In genomic region chr8:125090889-125091740, GRCm38 (mm10) we compare ENCODE assay signal across 8 mouse cellular contexts. TPM values are rescaled to one million over a fixed set of nuclear protein-coding genes. Genes with fewer than 3 reads are reported as not detected.
DNase-seq lines count a peak whose midpoint lies in the region; ATAC-seq lines count a peak whose summit lies in the region.

No protein-coding gene starts in this region.

- H3K4me1 ChIP-seq in forebrain, embryonic 14.5 days (ENCODE audit: control insufficient read depth, insufficient read depth, low read length): no peaks in the 10 kb centered on the region
- peaks cover 19% of the 10 kb centered on the region for H3K4me1 ChIP-seq in forebrain, embryonic 10.5 days
- peaks cover 8 to 10% of the 10 kb centered on the region in 2 experiments; a peak in 3 of 4 replicates for H3K4me1 ChIP-seq in heart, embryonic 14.5 days (ENCODE audit: control insufficient read depth in 2 of 2, insufficient read depth in 2 of 2, low read length in 2 of 2)

- peak; percentile 70; the same call in 1 of the 2 replicates for ATAC-seq in forebrain, embryonic 14.5 days
- ATAC-seq in heart, embryonic 14.5 days (ENCODE audit: insufficient number of reproducible peaks, insufficient read depth, low FRiP score, low read depth): peak; percentile 54; the same call in 1 of the 2 replicates

- H3K27ac ChIP-seq in forebrain, embryonic 14.5 days (ENCODE audit: low read depth, low read length): no peak overlapping the region
- H3K27ac ChIP-seq in forebrain, embryonic 10.5 days: no peak overlapping the region
- peak overlapping the region in 1 of 2 experiments; percentile 37; a peak in 1 of 4 replicates for H3K27ac ChIP-seq in heart, embryonic 14.5 days (replicated peaks in 1 of 2; ENCODE audit: control insufficient read depth in 1 of 2, insufficient read depth in 1 of 2, low read depth in 2 of 2, low read length in 2 of 2)

- no peak overlapping the region for H3K4me2 ChIP-seq in forebrain, embryonic 14.5 days (ENCODE audit: low read length)
- H3K4me2 ChIP-seq in heart, embryonic 14.5 days (ENCODE audit: low read length): peak overlapping the region; percentile 10

- no peaks in the 10 kb centered on the region for H3K27me3 ChIP-seq in forebrain, embryonic 14.5 days (replicated peaks; ENCODE audit: control insufficient read depth, insufficient read depth, low read length)
- no peaks in the 10 kb centered on the region for H3K27me3 ChIP-seq in forebrain, embryonic 10.5 days (ENCODE audit: poor library complexity, severe bottlenecking)
- no peaks in the 10 kb centered on the region for H3K27me3 ChIP-seq in heart, embryonic 14.5 days (ENCODE audit: control insufficient read depth, insufficient read depth, low read length)

- DNase-seq in forebrain, embryonic 14.5 days (ENCODE audit: low spot score): no peak
- no peak for DNase-seq in forebrain, embryonic 10.5 days (ENCODE audit: extremely low spot score, low spot score)
- DNase-seq in brain, embryonic 18.5 days (ENCODE audit: low read depth, low spot score): peak; percentile 45
- DNase-seq in kidney, postnatal 4 days: peak; percentile 67 to 78
- peak; percentile 38 for DNase-seq in ovary, postnatal 14 days (ENCODE audit: low spot score)
- no peak for DNase-seq in embryo, embryonic 10 days (ENCODE audit: low spot score)
- DNase-seq in liver: no peak

- no peak overlapping the region for H3K9ac ChIP-seq in forebrain, embryonic 14.5 days (ENCODE audit: low read length)
- no peak overlapping the region for H3K9ac ChIP-seq in heart, embryonic 14.5 days (ENCODE audit: low read length)

- no peak overlapping the region for H3K4me3 ChIP-seq in forebrain, embryonic 14.5 days (ENCODE audit: low read depth, low read length)
- no peak overlapping the region for H3K4me3 ChIP-seq in forebrain, embryonic 10.5 days
- no peak overlapping the region for H3K4me3 ChIP-seq in heart, embryonic 14.5 days (ENCODE audit: control insufficient read depth in 1 of 2, insufficient read depth in 1 of 2, low read depth in 1 of 2, low read length in 2 of 2)

- H3K36me3 ChIP-seq in forebrain, embryonic 14.5 days (ENCODE audit: control insufficient read depth, insufficient read depth, low read length): no peaks in the 10 kb centered on the region
- H3K36me3 ChIP-seq in forebrain, embryonic 10.5 days (replicated peaks): no peaks in the 10 kb centered on the region
- no peaks in the 10 kb centered on the region for H3K36me3 ChIP-seq in heart, embryonic 14.5 days (ENCODE audit: control insufficient read depth, insufficient read depth, low read length)

- no peaks in the 10 kb centered on the region for H3K9me3 ChIP-seq in forebrain, embryonic 14.5 days (replicated peaks; ENCODE audit: control insufficient read depth, low read length)
- no peaks in the 10 kb centered on the region for H3K9me3 ChIP-seq in forebrain, embryonic 10.5 days
- no peaks in the 10 kb centered on the region for H3K9me3 ChIP-seq in heart, embryonic 14.5 days (ENCODE audit: control insufficient read depth, low read length)

- WGBS in forebrain, embryonic 14.5 days: 67% methylated on average over 21 of the region's 21 CpGs
- WGBS in forebrain, embryonic 10.5 days: 78% methylated on average over 21 of the region's 21 CpGs
- 49% methylated on average over 21 of the region's 21 CpGs for WGBS in heart, embryonic 14.5 days

RNA-seq across cellular contexts. Expression of gene Disc1, which starts 37.1 kb away (rescaled TPM):
- 0.30 and 0.62 TPM in 2 replicates for polyA plus RNA-seq in forebrain, embryonic 14.5 days (2014; fragmentation: Nextera tagmentation; extraction: Ambion mirVana)
- polyA plus RNA-seq in forebrain, embryonic 10.5 days (2016; fragmentation: Nextera tagmentation; extraction: Ambion mirVana): 1.3 and 1.4 TPM in 2 replicates
- polyA plus RNA-seq in heart, embryonic 14.5 days (2014; fragmentation: Nextera tagmentation; extraction: Ambion mirVana): 2.0 and 4.2 TPM in 2 replicates

Comparison
In these comparisons a context has a peak if more than half of its experiments do, and no peak if none do; other contexts are left out.
1. DNase-seq: peak in brain, embryonic 18.5 days (single experiment), kidney, postnatal 4 days (2 of 2) and ovary, postnatal 14 days (single experiment); none in forebrain, embryonic 14.5 days (single experiment), forebrain, embryonic 10.5 days (single experiment), embryo, embryonic 10 days (single experiment) and liver (single experiment).